Mouse (Mus musculus) lung, embryonic 14.5 days (tissue): Measurements from ENCODE around the gene Ablim2. TPM values are rescaled to one million over a fixed set of nuclear protein-coding genes. Genes with fewer than 3 reads are reported as not detected.
A peak's percentile ranks its signal among the peaks of the same experiment; 100 is the strongest.

Experiments
- ATAC-seq: fragments of 200-750 bp; cut with Nextera tagmentation; 2 replicates; pipeline ENCODE4 v1.8.0; 2017; ENCODE audit warnings: mild to moderate bottlenecking, moderate TSS enrichment, moderate library complexity; ENCODE audit not compliant: insufficient read depth
- DNase-seq: peaks from one replicate; pipeline ENCODE4 v3.0.0-alpha.2; 2015
- H3K27ac ChIP-seq: fragments of 300-500 bp; sonication (generic); 2 replicates; pipeline ENCODE4 v1.5.1; 2014; ENCODE audit warnings: low read depth, mild to moderate bottlenecking, moderate library complexity
- H3K27me3 ChIP-seq: fragments of 300-500 bp; sonication (generic); 2 replicates; pipeline ENCODE4 v1.6.1; 2014; ENCODE audit warnings: low read length, control low read depth; ENCODE audit not compliant: insufficient read depth
- H3K36me3 ChIP-seq: fragments of 300-500 bp; sonication (generic); 2 replicates; pipeline ENCODE4 v1.6.1; 2014; ENCODE audit warnings: control low read depth; ENCODE audit not compliant: insufficient read depth
- H3K4me1 ChIP-seq: fragments of 300-500 bp; sonication (generic); 2 replicates; pipeline ENCODE4 v1.6.1; 2014; ENCODE audit warnings: antibody characterized with exemption, control low read depth; ENCODE audit not compliant: insufficient read depth
- H3K4me2 ChIP-seq: fragments of 300-500 bp; sonication (generic); 2 replicates; pipeline ENCODE4 v1.6.1; 2014; ENCODE audit warnings: mild to moderate bottlenecking
- H3K4me3 ChIP-seq: fragments of 300-500 bp; sonication (generic); 2 replicates; pipeline ENCODE4 v1.5.1; 2014; ENCODE audit warnings: low read depth, low read length
- H3K9ac ChIP-seq: fragments of 300-500 bp; sonication (generic); 2 replicates; pipeline ENCODE4 v1.6.1; 2014
- H3K9me3 ChIP-seq: fragments of 300-500 bp; sonication (generic); 2 replicates; pipeline ENCODE4 v1.6.1; 2016; ENCODE audit warnings: low read depth, low read length, control low read depth
- CTCF ChIP-seq: IDR thresholded peaks from 2 replicates; pipeline ENCODE4 v1.5.1; 2016; ENCODE audit warnings: antibody characterized with exemption, low read depth
- WGBS: fragments of 180-500 bp; shearing (Covaris S2); extraction: QIAGEN DNeasy Blood & Tissue Kit; methylation state at CpG from one replicate; pipeline ENCODE4 v1.1.7; 2014; 5-methylcytosine and 5-hydroxymethylcytosine counted together
- polyA plus RNA-seq: library from polyadenylated mRNA; unstranded; fragments of >200 nt; fragmentation: Nextera tagmentation; extraction: Ambion mirVana; gene quantifications from 2 replicates; pipeline ENCODE4 v1.2.1, GENCODE M21; 2014

Gene Ablim2
- polyA plus RNA-seq, 1 experiment from 2014 or later = 0.36 TPM

DNA sequence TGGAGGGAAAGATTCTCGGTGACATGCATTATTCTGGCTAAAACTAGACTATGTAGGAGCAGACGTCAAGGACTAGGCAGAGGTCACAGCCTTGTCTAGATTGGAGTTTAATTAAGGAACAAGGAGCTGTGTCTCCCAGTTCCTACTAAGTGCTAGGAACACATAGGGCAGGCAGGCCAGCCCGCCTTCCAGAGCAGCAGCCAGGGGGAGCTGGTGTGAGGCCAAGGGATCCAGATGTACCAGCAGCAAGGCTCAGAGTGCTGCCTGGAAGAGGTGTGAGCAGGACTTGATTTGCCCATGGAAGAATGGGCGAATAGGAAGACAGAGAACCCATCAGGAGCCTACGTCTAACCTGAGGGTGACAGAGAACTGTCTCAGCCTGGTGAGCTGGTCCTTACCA is 68.8 kb downstream of the Ablim2 start:
- ATAC-seq (no peak), DNase-seq (no peak)
- peak; percentile 15; the same call in 1 of the 2 replicates for TF ChIP-seq CTCF
- no peak overlapping the region for H3K4me2 ChIP-seq
- no peaks in the 10 kb centered on the region for H3K4me1 ChIP-seq
- H3K36me3 ChIP-seq = no peaks in the 10 kb centered on the region
- no peak overlapping the region for H3K9ac ChIP-seq
- H3K4me3 ChIP-seq = no peak overlapping the region
- H3K27ac ChIP-seq = no peak overlapping the region
- H3K27me3 ChIP-seq = no peaks in the 10 kb centered on the region
- 50% methylated on average over 5 of the region's 5 CpGs for WGBS
- no peaks in the 10 kb centered on the region for H3K9me3 ChIP-seq

- DNase-seq (no peak), ATAC-seq (no peak)
- no peaks in the 10 kb centered on the region for H3K4me1 ChIP-seq
Measured at GRCm38 (mm10) chr5:35827075-35827474, 69.4 kb downstream of the Ablim2 start.

GRCm38 (mm10) chr5:35827856-35828255 is 70.2 kb downstream of the Ablim2 start:
- no peak for TF ChIP-seq CTCF
- H3K4me3 ChIP-seq = no peak overlapping the region
- no peak overlapping the region for H3K9ac ChIP-seq
- no peak for ATAC-seq
- WGBS = 82% methylated on average over 5 of the region's 5 CpGs
- H3K27me3 ChIP-seq = no peaks in the 10 kb centered on the region
- H3K9me3 ChIP-seq = no peaks in the 10 kb centered on the region
- no peaks in the 10 kb centered on the region for H3K4me1 ChIP-seq
- H3K36me3 ChIP-seq = no peaks in the 10 kb centered on the region
- H3K4me2 ChIP-seq = no peak overlapping the region
- DNase-seq = no peak
- H3K27ac ChIP-seq = no peak overlapping the region

More at GRCm38 (mm10) chr5:35827075-35827474, 69.4 kb downstream of the Ablim2 start:
- Histone ChIP-seq H3K27me3 (no peaks in the 10 kb centered on the region), H3K9me3 (no peaks in the 10 kb centered on the region), H3K9ac (no peak overlapping the region), H3K4me2 (no peak overlapping the region), H3K27ac (no peak overlapping the region), H3K4me3 (no peak overlapping the region), H3K36me3 (no peaks in the 10 kb centered on the region)
- TF ChIP-seq CTCF = no peak
- WGBS = 46% methylated on average over 14 of the region's 14 CpGs

DNA sequence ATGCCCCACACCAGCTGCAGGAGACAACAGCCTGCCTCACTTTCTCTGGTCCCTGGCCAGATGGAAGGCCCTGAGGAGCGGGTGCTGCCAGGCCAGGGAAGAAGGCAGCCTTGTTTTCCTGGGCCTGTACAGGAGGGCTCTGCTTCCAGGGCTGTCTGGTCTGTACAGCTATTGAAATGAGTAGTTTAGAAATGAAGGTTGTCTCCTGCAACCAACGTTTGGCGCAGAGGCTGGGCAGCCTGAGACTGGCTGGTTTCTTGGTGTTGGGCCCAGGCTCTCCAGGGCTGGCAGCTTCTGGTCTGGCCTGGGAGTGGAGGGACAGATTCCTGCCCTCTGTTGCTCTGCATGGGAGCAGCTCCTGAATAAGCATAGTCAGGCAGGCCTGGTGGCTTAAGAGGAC is 72.4 kb downstream of the Ablim2 start:
- H3K9me3 ChIP-seq = no peaks in the 10 kb centered on the region
- TF ChIP-seq CTCF = no peak
- no peak for DNase-seq
- no peaks in the 10 kb centered on the region for H3K27me3 ChIP-seq
- no peak overlapping the region for H3K9ac ChIP-seq
- H3K4me1 ChIP-seq = no peaks in the 10 kb centered on the region
- no peak for ATAC-seq
- H3K27ac ChIP-seq = no peak overlapping the region
- WGBS = 81% methylated on average over 3 of the region's 3 CpGs
- H3K4me2 ChIP-seq = no peak overlapping the region
- no peak overlapping the region for H3K4me3 ChIP-seq
- no peaks in the 10 kb centered on the region for H3K36me3 ChIP-seq

DNA sequence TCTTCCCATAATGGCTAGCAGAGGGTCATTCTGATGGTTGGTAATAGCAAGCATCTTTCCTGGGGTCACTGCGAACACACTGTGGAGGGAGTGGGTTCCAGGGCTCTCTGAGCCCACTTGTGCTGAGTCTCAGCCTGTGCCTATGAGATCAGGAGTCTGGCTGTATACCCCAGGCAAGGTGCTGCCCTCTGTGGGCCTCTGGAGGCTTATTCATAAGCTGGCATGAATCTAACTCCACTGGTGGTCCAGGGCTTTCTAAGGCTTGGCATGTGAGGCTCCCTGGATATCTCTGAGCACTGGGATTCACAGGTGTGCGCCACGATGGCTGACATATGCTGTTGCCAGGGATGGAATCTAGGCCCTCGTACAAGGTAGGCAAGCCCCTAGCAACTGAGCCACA is 76.2 kb downstream of the Ablim2 start:
- Histone ChIP-seq H3K9ac (no peak overlapping the region), H3K4me3 (no peak overlapping the region), H3K36me3 (no peaks in the 10 kb centered on the region), H3K4me1 (no peaks in the 10 kb centered on the region), H3K9me3 (no peaks in the 10 kb centered on the region), H3K4me2 (no peak overlapping the region), H3K27me3 (no peaks in the 10 kb centered on the region), H3K27ac (no peak overlapping the region)
- WGBS = 76% methylated on average over 4 of the region's 4 CpGs
- no peak for TF ChIP-seq CTCF
- ATAC-seq (no peak), DNase-seq (no peak)

DNA sequence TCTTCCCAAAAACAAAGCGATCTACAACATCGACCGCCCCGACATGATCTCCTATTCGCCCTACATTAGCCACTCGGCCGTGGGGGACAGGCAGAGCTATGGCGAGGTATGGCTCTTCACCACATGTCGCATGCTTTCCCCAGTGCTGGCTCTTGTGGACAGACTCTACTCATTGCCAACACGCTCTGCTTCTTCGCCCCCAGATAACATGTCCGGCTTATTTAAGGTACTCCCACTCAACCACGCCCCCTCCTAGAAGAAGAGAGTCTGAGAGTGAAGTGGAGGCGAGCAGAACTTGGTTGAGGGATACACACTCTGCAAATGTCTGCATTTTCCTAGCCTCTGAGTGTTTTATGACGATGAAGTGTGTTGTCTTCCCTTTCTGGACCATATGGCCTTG is 79.3 kb downstream of the Ablim2 start:
- 83% methylated on average over 15 of the region's 15 CpGs for WGBS
- no peaks in the 10 kb centered on the region for H3K27me3 ChIP-seq

GRCm38 (mm10) chr5:35839262-35839661 is 81.6 kb downstream of the Ablim2 start:
- Histone ChIP-seq H3K36me3 (no peaks in the 10 kb centered on the region), H3K27me3 (no peaks in the 10 kb centered on the region), H3K4me2 (no peak overlapping the region), H3K27ac (no peak overlapping the region), H3K9me3 (no peaks in the 10 kb centered on the region), H3K4me3 (no peak overlapping the region), H3K4me1 (no peaks in the 10 kb centered on the region), H3K9ac (no peak overlapping the region)
- ATAC-seq (no peak), DNase-seq (peak; percentile 44)
- 38% methylated on average over 2 of the region's 2 CpGs for WGBS
- no peak for TF ChIP-seq CTCF

More for the DNA sequence above, 79.3 kb downstream of the Ablim2 start:
- H3K9me3 ChIP-seq = no peaks in the 10 kb centered on the region
- no peaks in the 10 kb centered on the region for H3K36me3 ChIP-seq
- H3K4me3 ChIP-seq = no peak overlapping the region
- no peak overlapping the region for H3K9ac ChIP-seq
- ATAC-seq (no peak), DNase-seq (no peak)
- H3K27ac ChIP-seq = no peak overlapping the region
- no peaks in the 10 kb centered on the region for H3K4me1 ChIP-seq
- H3K4me2 ChIP-seq = no peak overlapping the region
- TF ChIP-seq CTCF = no peak

- no peak overlapping the region for H3K27ac ChIP-seq
- H3K4me1 ChIP-seq = no peaks in the 10 kb centered on the region
- TF ChIP-seq CTCF = no peak
- no peaks in the 10 kb centered on the region for H3K36me3 ChIP-seq
- no peak overlapping the region for H3K9ac ChIP-seq
- no peaks in the 10 kb centered on the region for H3K27me3 ChIP-seq
- H3K4me3 ChIP-seq = no peak overlapping the region
- H3K9me3 ChIP-seq = no peaks in the 10 kb centered on the region
- ATAC-seq (no peak), DNase-seq (no peak)
- no peak overlapping the region for H3K4me2 ChIP-seq
- 69% methylated on average over 5 of the region's 5 CpGs for WGBS
Measured at GRCm38 (mm10) chr5:35851485-35851884, 93.8 kb downstream of the Ablim2 start.
